In genomic region chr4:121039331-121040115, GRCm38 (mm10) we compare ENCODE assay signal across 10 mouse cellular contexts. TPM values are rescaled to one million over a fixed set of nuclear protein-coding genes. Genes with fewer than 3 reads are reported as not detected.
A peak's percentile ranks its signal among the peaks of the same experiment; 100 is the strongest.
DNase-seq lines count a peak whose midpoint lies in the region; ATAC-seq and TF ChIP-seq lines count a peak whose summit lies in the region.
"Had no signal": no experiment of that assay in that cellular context is flagged by ENCODE, and none has a peak within 500 bp of the region (broad histone marks: within the 10 kb centered on the region; RNA-seq: fewer than 3 reads in every experiment).

Col9a2 (plus strand) TSS chr4:121039385.

- H3K4me1 ChIP-seq in cerebellum, adult 2 months (ENCODE audit: control insufficient read depth, insufficient read depth, low read length), result no peaks in the 10 kb centered on the region
- peaks cover 5% of the 10 kb centered on the region; the same call in 1 of the 2 replicates for H3K4me1 ChIP-seq in lung, postnatal 0 days (ENCODE audit: insufficient read depth, low read depth, low read length)
- H3K4me1 ChIP-seq in lung, adult 2 months (ENCODE audit: control insufficient read depth, insufficient read depth, low read length), result no peaks in the 10 kb centered on the region
- peaks cover 30% of the 10 kb centered on the region for H3K4me1 ChIP-seq in hindbrain, embryonic 12.5 days
- H3K4me1 ChIP-seq in midbrain, embryonic 13.5 days (replicated peaks), result peaks cover 30% of the 10 kb centered on the region

- DNase-seq in cerebellum, adult 2 months, result peak in 1 of 2 experiments; percentile 35
- no peak for DNase-seq in lung, postnatal 0 days (ENCODE audit: low spot score)
- no peak for DNase-seq in lung, adult 2 months
- no peak for DNase-seq in urinary bladder, adult 18-20 months (ENCODE audit: low spot score in 2 of 2)
- no peak for DNase-seq in adrenal gland, adult 8-10 months

- H3K4me2 ChIP-seq in lung, postnatal 0 days (replicated peaks; ENCODE audit: low read depth, low read length), result peak within 1 kb of the TSS; percentile 57
- H3K4me2 ChIP-seq in hindbrain, embryonic 12.5 days (replicated peaks), result peak within 1 kb of the TSS; percentile 68
- H3K4me2 ChIP-seq in midbrain, embryonic 13.5 days (replicated peaks), result peak within 1 kb of the TSS; percentile 68

- H3K4me3 ChIP-seq in cerebellum, adult 2 months (replicated peaks; ENCODE audit: insufficient read depth, low read depth, low read length), result peak within 1 kb of the TSS; percentile 37
- H3K4me3 ChIP-seq in lung, postnatal 0 days (ENCODE audit: low read depth, low read length), result peak within 1 kb of the TSS; percentile 31
- no peak within 1 kb of the TSS for H3K4me3 ChIP-seq in lung, adult 2 months (replicated peaks; ENCODE audit: extremely low read depth, low read depth, low read length)
- H3K4me3 ChIP-seq in hindbrain, embryonic 12.5 days, result peak within 1 kb of the TSS; percentile 44
- peak within 1 kb of the TSS; percentile 44 for H3K4me3 ChIP-seq in midbrain, embryonic 13.5 days (replicated peaks)
- H3K4me3 ChIP-seq: erythroblast, embryonic 14.5 days had no signal

- H3K9ac ChIP-seq in lung, postnatal 0 days (replicated peaks; ENCODE audit: low read depth), result no peak within 1 kb of the TSS
- H3K9ac ChIP-seq in hindbrain, embryonic 12.5 days, result peak within 1 kb of the TSS; percentile 63
- peak within 1 kb of the TSS; percentile 71 for H3K9ac ChIP-seq in midbrain, embryonic 13.5 days (replicated peaks)

- no peaks in the 10 kb centered on the region; the same call in 1 of the 2 replicates for H3K27me3 ChIP-seq in cerebellum, adult 2 months (ENCODE audit: control insufficient read depth, insufficient read depth, low read length)
- 0 out of 2 replicates have a peak, but pooled peaks cover 8% of the 10 kb centered on the region for H3K27me3 ChIP-seq in lung, postnatal 0 days (replicated peaks; ENCODE audit: insufficient read depth, low read length)
- H3K27me3 ChIP-seq in hindbrain, embryonic 12.5 days, result peaks cover 23% of the 10 kb centered on the region
- H3K27me3 ChIP-seq in midbrain, embryonic 13.5 days, result peaks cover 33% of the 10 kb centered on the region

- TF ChIP-seq POLR2A in cerebellum, adult 2 months (IDR thresholded peaks at IDR 0.05; ENCODE audit: borderline replicate concordance, insufficient read depth, low read length), result no peak
- no peak for TF ChIP-seq POLR2A in lung, adult 2 months (IDR thresholded peaks at IDR 0.05; ENCODE audit: borderline replicate concordance, extremely low read depth, low read depth, low read length)

- no peak for TF ChIP-seq EP300 in lung, postnatal 0 days (IDR thresholded peaks at IDR 0.05)

- no peak within 1 kb of the TSS for H3K27ac ChIP-seq in cerebellum, adult 2 months (ENCODE audit: insufficient read depth, low read length)
- H3K27ac ChIP-seq in lung, postnatal 0 days (ENCODE audit: low read length), result no peak within 1 kb of the TSS
- H3K27ac ChIP-seq in hindbrain, embryonic 12.5 days, result peak within 1 kb of the TSS; percentile 71
- no peak within 1 kb of the TSS for H3K27ac ChIP-seq in midbrain, embryonic 13.5 days

- 10% methylated on average over 46 of the region's 46 CpGs for WGBS in cerebellum, adult 2 months
- WGBS in lung, postnatal 0 days, result 3% methylated on average over 46 of the region's 46 CpGs
- WGBS in lung, adult 2 months, result 6% methylated on average over 46 of the region's 46 CpGs
- WGBS in hindbrain, embryonic 12.5 days, result 5% methylated on average over 46 of the region's 46 CpGs
- WGBS in midbrain, embryonic 13.5 days, result 3% methylated on average over 46 of the region's 46 CpGs

- TF ChIP-seq CTCF in cerebellum, adult 2 months (IDR thresholded peaks at IDR 0.05; ENCODE audit: borderline replicate concordance, insufficient read depth, low read depth, low read length), result no peak
- TF ChIP-seq CTCF in lung, postnatal 0 days (IDR thresholded peaks at IDR 0.05), result no peak
- TF ChIP-seq CTCF in lung, adult 2 months (IDR thresholded peaks at IDR 0.05; ENCODE audit: insufficient read depth, low read length), result no peak

- no peaks in the 10 kb centered on the region for H3K9me3 ChIP-seq in lung, postnatal 0 days (ENCODE audit: low read length)
- no peaks in the 10 kb centered on the region for H3K9me3 ChIP-seq in hindbrain, embryonic 12.5 days (replicated peaks)
- H3K9me3 ChIP-seq in midbrain, embryonic 13.5 days, result no peaks in the 10 kb centered on the region

- no peaks in the 10 kb centered on the region for H3K36me3 ChIP-seq in lung, postnatal 0 days (ENCODE audit: insufficient read depth, low read length)
- no peaks in the 10 kb centered on the region for H3K36me3 ChIP-seq in hindbrain, embryonic 12.5 days
- H3K36me3 ChIP-seq in midbrain, embryonic 13.5 days, result peaks cover 2% of the 10 kb centered on the region; the same call in 1 of the 2 replicates

- ATAC-seq in cerebellum, adult (ENCODE audit: insufficient number of reproducible peaks, low FRiP score, low TSS enrichment), result no peak
- no peak for ATAC-seq in lung, postnatal 0 days
- ATAC-seq in hindbrain, embryonic 12.5 days (ENCODE audit: low FRiP score), result peak; percentile 67
- ATAC-seq in midbrain, embryonic 13.5 days, result peak; percentile 60

RNA-seq across cellular contexts. Expression of gene Col9a2, which starts in this region (rescaled TPM):
- 10.0 and 11.1 TPM in 2 replicates for polyA plus RNA-seq in cerebellum, adult 2 months (2012; rRNA removed)
- 1.6 and 1.8 TPM in 2 replicates for polyA plus RNA-seq in lung, postnatal 0 days (2015; fragmentation: Nextera tagmentation; extraction: Ambion mirVana)
- 0.30 TPM in 1 of 2 replicates, not detected in the other for polyA plus RNA-seq in lung, adult 2 months (2012; rRNA removed)
- polyA plus RNA-seq in hindbrain, embryonic 12.5 days (2016; fragmentation: Nextera tagmentation; extraction: Ambion mirVana), result 55.6 and 63.0 TPM in 2 replicates
- polyA plus RNA-seq in midbrain, embryonic 13.5 days (2015; fragmentation: Nextera tagmentation; extraction: Ambion mirVana), result 6.1 and 8.3 TPM in 2 replicates
- total RNA-seq in adrenal gland, adult 8-10 months (2022), result under 1 TPM; 0.40 to 0.78 (median 0.57) TPM
- polyA plus RNA-seq: C2C12 had no signal

Comparison
In these comparisons a context has a peak if more than half of its experiments do, and no peak if none do; other contexts are left out.
1. ATAC-seq: peak in hindbrain, embryonic 12.5 days (single experiment) and midbrain, embryonic 13.5 days (single experiment); none in cerebellum, adult (single experiment) and lung, postnatal 0 days (single experiment).
2. Peak in every context shown above with its lines, with median percentiles within 50 percentile points of each other: H3K4me2 ChIP-seq.